Mouse (Mus musculus) T-cell, adult 2 months (primary cell): ENCODE data around the gene Ide.

Experiments used
- DNase-seq: peaks from one replicate; pipeline ENCODE4 v3.0.0; 2022; ENCODE audit warnings: low spot score

Ide gene

DNA sequence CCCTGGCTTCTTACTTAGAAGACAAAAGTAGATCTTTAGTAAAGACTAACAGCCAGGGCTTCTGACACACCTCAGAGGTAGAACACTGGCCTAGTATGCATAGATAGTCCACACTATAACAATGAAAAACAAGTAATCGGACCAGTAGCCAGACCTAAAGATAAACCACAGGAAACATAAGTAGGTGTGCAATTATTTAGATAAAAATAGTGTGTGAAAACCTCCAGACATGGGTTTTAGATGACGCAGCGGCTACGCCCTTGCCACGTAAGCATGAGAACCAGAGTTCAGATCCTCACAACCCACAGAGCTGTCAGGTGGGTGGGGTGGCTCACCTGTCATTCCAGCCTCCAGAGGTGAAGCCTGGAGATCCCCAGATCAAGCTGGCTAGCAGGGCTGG, 4.3 kb downstream of the Ide start:
- no peak for DNase-seq

- no peak for DNase-seq
These were observed 4.9 kb downstream of the Ide start for GRCm38 (mm10) chr19:37332726-37333125.

GRCm38 (mm10) chr19:37327216-37327615, 10.4 kb downstream of the Ide start:
- no peak for DNase-seq

- no peak for DNase-seq
These were observed 14.1 kb downstream of the Ide start for GRCm38 (mm10) chr19:37323566-37323965.

DNA sequence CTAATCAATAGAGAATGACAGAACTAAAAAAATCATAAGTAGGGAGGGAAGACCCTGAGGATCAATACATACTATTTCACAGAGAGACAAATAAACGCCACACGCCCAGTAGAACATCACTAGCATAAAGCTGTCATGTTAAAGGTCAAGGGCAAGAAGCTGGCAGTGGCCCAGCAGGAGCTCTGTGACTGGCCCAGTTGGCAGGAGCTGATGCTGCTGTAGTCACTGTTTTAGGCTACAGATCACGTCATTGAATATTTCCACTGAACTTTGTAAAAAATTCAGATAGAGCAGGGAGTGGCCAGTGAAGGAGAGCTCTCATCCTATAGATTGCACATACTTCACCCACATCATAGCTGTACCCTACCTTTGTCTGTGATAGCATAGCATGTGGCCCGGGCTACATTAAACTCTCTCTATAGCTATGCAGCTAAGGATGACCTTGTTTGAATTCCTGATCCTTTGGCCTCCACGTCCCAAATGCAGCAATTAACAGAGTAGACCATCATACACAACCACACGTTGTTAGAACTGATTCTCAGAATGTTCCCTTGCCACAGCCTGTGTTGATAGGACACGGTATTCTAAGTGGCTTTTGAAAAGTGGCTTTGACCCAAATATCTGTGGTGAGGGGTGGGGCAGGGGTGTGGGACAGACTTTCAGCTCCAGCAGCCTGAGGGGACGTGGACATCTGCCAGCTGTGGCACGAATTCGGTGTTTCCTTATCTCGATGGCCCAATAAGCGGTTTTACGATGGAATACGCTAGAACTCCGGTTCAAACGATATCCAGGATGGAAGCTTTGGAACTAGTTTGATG, 16.6 kb downstream of the Ide start:
- no peak for DNase-seq

DNA sequence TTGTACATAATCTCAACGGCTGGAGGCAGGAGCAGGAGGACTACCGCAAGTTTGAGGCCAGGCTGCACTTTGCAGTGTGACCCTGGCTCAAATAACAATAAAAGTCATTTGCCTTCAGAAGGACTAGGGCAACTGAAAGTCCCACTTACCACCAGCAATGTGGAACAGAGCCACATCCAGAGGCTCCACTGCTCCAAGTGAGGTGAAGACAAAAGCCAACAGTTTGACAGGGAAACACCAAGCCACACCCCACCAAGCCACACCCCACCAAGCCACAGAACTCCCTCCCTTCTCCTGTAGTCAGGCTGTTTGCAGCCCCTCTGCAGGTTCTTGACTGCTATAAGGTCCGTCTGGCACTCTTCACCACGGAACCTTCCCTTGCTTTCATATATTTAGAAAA, 20.3 kb downstream of the Ide start:
- DNase-seq: no peak

DNA sequence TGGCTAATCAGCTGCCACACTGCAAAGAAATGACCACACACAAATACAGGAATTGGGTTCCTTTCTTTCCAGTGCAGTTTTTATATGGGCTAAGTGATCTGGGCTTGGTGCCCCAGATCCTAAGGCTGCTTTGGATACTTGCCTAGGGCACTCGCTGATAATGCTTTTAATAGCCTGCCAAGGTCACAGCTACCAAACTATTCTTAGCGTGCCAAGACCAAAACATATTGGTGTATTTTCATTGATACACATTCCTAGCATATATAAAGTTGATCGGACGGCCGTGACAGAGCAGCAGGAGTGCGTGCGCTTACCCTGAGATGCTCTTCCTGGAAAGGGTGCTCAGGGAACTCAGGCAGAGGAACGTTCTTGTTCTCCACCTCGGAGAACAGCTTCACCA, 22.6 kb downstream of the Ide start:
- no peak for DNase-seq

- DNase-seq: no peak
These were observed 26.2 kb downstream of the Ide start for GRCm38 (mm10) chr19:37311426-37311825.

- no peak for DNase-seq
These were observed 27.5 kb downstream of the Ide start for GRCm38 (mm10) chr19:37310133-37310532.

DNA sequence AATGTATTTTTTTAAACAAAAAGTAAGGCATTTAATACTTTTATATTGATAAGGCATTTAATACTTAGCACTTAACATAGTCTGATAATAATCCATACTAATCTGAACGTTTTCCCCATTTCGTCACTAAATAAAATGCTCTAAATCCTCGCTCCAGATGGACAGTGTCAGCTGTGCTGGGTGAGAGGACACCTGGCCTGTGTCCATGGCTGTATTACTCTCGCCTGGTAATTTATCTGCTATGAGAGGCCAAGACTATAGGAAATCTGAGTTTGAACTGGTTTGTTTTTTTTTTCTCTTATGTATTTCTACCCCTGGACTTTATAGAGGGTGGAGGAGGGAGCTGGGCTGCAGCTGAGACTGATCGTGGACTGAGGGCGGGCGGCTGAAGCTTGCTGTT, 28.7 kb downstream of the Ide start:
- no peak for DNase-seq

- no peak for DNase-seq
These were observed 29.7 kb downstream of the Ide start for GRCm38 (mm10) chr19:37307826-37308545.

- DNase-seq: no peak
These were observed 31.5 kb downstream of the Ide start for GRCm38 (mm10) chr19:37306176-37306575.

DNA sequence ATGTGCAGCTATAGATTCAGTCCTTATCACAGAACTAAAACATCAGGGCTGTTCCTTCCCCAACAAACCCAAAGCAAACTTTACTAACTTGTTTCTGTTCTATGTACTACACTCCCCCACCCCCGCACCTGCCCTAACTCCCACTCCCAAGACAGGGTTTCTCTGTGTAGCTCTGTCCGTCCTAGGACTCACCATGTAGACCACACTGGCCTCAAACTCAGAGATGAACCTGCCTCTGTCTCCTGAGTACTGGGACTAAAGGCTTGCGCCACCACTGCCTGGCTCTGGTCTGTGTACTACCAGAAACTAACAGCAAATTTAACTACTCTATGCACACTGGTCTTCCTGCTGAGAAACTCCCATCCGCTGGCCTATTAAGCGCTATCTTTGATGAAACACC, 32.8 kb downstream of the Ide start:
- no peak for DNase-seq

DNA sequence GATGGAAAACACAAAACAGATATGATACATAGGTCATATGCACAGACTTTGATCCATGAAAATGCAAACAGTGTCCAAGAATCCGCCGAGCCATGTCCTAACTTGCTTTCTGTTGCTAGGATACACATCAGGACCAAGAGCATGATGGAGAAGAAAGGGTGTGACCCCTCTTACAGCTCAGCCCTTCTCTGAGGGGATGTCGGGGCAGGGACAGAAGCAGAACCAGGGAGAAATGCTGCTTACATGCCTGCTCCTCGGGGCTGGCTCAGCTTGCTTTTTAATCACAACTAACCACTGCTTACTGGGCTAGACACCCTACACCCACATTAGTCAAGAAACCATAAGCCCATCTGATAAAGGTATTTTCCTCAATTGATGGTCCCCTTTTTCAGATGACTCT, 33.6 kb downstream of the Ide start:
- DNase-seq: no peak

- no peak for DNase-seq
These were observed 35.9 kb downstream of the Ide start for GRCm38 (mm10) chr19:37301733-37302132.

DNA sequence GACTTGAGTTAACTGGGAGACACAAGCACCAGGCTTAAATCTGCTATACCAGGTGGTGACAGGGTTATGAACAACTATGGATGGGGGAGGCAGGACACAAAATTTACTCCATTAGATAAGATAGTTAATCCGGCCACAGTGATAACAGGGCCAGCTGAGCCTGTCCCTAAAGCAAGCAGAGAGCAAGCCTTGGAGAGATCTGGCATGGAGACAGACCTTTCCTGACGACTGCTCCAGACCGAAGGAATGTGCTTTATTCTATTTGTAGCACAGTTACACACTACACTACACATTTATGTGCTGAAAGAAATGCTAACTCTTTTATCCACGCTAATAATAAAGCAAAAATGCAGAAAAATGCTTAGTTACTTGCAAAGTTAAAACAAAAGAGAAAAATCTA, 46.0 kb downstream of the Ide start:
- DNase-seq: no peak

DNA sequence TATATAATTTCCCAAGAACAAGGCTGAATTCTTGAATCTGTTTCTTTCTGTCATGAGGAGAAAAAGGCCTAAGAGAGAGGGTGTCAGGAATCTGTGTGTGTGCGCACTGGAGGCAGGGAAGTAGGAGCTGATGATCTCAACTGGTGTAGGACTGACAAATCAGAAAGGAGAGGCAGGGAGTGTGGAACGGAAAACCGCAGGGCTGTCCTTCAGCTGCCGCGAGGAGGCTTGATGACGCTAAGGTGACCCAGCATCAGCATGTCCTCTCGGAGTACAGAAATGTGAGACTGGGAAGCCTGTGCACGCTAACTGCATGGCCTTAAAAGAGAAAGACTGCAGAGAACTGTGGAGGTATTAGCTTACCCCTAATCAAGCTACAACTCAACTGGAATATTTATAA, 46.7 kb downstream of the Ide start:
- DNase-seq: no peak

DNA sequence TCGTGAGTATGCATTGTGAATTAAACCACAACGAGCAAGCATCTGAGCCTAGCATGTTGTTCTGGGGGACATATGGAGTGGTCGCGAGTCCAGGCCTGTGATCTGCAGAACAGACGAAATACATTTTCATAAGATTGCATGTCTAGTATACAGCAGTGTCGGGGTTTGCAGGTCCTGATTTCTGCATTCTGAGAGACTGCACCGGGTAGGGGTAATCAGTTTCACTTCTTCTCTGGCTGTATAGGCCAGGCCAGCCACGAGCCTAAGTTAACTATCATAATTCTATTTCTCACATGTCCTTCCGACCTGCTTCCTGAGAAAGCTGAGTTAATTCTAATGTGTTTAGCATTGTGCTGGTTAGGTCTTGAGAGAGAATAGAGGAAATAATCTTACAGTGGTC, 52.9 kb downstream of the Ide start:
- DNase-seq: no peak

- DNase-seq: no peak
These were observed 54.5 kb downstream of the Ide start for GRCm38 (mm10) chr19:37283166-37283565.

- DNase-seq: no peak
These were observed 55.9 kb downstream of the Ide start for GRCm38 (mm10) chr19:37281710-37282109.

DNA sequence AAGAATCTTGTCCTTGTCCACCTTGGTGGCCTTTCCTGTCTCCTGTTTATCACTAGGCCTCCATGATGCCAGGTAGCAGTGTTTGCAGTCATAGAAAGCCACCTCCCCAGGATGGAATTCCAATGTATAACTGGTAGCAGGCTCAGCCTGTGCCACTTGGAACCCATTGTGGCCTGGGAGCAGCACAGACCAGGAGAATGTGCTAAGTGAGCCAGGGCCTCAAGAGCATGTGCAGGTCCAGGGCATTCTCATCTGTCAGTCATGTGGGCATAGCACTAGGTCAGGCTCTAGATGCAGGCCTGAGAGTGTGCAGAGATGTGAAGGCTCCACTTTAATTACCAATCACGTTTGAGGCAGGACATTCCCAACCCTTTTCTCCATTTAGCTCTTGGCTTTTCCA, 58.5 kb downstream of the Ide start:
- no peak for DNase-seq

DNA sequence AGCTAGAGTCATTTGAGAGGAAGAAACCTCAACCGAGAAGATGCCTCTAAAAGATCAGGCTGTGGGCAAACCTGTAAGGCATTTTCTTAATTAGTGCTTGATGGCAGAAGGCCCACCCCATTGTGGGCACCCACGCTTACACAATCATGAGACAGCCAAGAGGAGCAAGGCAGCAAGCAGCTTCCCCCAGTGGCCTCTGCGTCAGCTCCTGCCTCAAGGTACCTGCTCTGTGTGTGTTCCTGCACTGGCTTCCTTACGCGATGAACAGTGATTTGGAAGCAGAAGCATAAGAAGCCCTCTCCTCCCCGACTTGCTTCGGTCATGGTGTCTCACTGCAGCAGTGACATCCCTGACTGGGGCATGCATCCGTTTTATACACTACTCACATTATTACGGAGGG, 62.1 kb downstream of the Ide start:
- DNase-seq: no peak

- no peak for DNase-seq
These were observed 68.5 kb downstream of the Ide start for GRCm38 (mm10) chr19:37269106-37269505.
